Mouse (Mus musculus): Measurements from ENCODE around the gene Plpp3. TPM values are rescaled to one million over a fixed set of nuclear protein-coding genes. Genes with fewer than 3 reads are reported as not detected.

The Plpp3 gene
- polyA plus RNA-seq, 1 experiment: 23.3 TPM

GRCm38 (mm10) chr4:105110684-105111035 lies 46.5 kb upstream of the Plpp3 start:
- no peaks in the 10 kb centered on the region for H3K36me3 ChIP-seq (ENCODE audit: control insufficient read depth, insufficient read depth, low read length)
- peaks cover 12% of the 10 kb centered on the region for H3K4me1 ChIP-seq (replicated peaks; ENCODE audit: control insufficient read depth, insufficient read depth, low read length)
- H3K4me3 ChIP-seq (ENCODE audit: control insufficient read depth, insufficient read depth, low read length): no peak overlapping the region
- TF ChIP-seq POLR2A (IDR thresholded peaks at IDR 0.05; ENCODE audit: control insufficient read depth, extremely low read depth, insufficient read depth, low read length, poor library complexity) (no peak), CTCF (IDR thresholded peaks at IDR 0.05; ENCODE audit: borderline replicate concordance, control insufficient read depth, extremely low read depth, insufficient read depth, low read length, poor library complexity) (no peak)
- no peak overlapping the region for H3K27ac ChIP-seq (ENCODE audit: control insufficient read depth, insufficient read depth, low read length)
- WGBS: 91% methylated on average over 4 of the region's 4 CpGs
- no peak for DNase-seq
- H3K27me3 ChIP-seq (ENCODE audit: control insufficient read depth, insufficient read depth, low read length): peaks cover 17% of the 10 kb centered on the region

- TF ChIP-seq POLR2A (IDR thresholded peaks at IDR 0.05; ENCODE audit: control insufficient read depth, extremely low read depth, insufficient read depth, low read length, poor library complexity): no peak
- TF ChIP-seq CTCF (IDR thresholded peaks at IDR 0.05; ENCODE audit: borderline replicate concordance, control insufficient read depth, extremely low read depth, insufficient read depth, low read length, poor library complexity): no peak
- DNase-seq: no peak
- Histone ChIP-seq H3K4me1 (replicated peaks; ENCODE audit: control insufficient read depth, insufficient read depth, low read length) (peaks cover 12% of the 10 kb centered on the region), H3K27me3 (ENCODE audit: control insufficient read depth, insufficient read depth, low read length) (peaks cover 17% of the 10 kb centered on the region), H3K27ac (ENCODE audit: control insufficient read depth, insufficient read depth, low read length) (no peak overlapping the region), H3K4me3 (ENCODE audit: control insufficient read depth, insufficient read depth, low read length) (no peak overlapping the region), H3K36me3 (ENCODE audit: control insufficient read depth, insufficient read depth, low read length) (no peaks in the 10 kb centered on the region)
- WGBS: 90% methylated on average over 11 of the region's 11 CpGs
Measured at GRCm38 (mm10) chr4:105111770-105112169, 45.4 kb upstream of the Plpp3 start.

- 79% methylated on average over 5 of the region's 5 CpGs for WGBS
- no peak for DNase-seq
- H3K36me3 ChIP-seq (ENCODE audit: control insufficient read depth, insufficient read depth, low read length): no peaks in the 10 kb centered on the region
Measured at GRCm38 (mm10) chr4:105113042-105113441, 44.1 kb upstream of the Plpp3 start.

GRCm38 (mm10) chr4:105113468-105113867 lies 43.7 kb upstream of the Plpp3 start:
- H3K4me1 ChIP-seq (replicated peaks; ENCODE audit: control insufficient read depth, insufficient read depth, low read length): peaks cover 12% of the 10 kb centered on the region
- peaks cover 17% of the 10 kb centered on the region for H3K27me3 ChIP-seq (ENCODE audit: control insufficient read depth, insufficient read depth, low read length)
- H3K4me3 ChIP-seq (ENCODE audit: control insufficient read depth, insufficient read depth, low read length): no peak overlapping the region
- DNase-seq: no peak
- no peak for TF ChIP-seq POLR2A (IDR thresholded peaks at IDR 0.05; ENCODE audit: control insufficient read depth, extremely low read depth, insufficient read depth, low read length, poor library complexity)
- H3K27ac ChIP-seq (ENCODE audit: control insufficient read depth, insufficient read depth, low read length): no peak overlapping the region
- no peaks in the 10 kb centered on the region for H3K36me3 ChIP-seq (ENCODE audit: control insufficient read depth, insufficient read depth, low read length)
- WGBS: 94% methylated on average over 3 of the region's 3 CpGs

More at GRCm38 (mm10) chr4:105113042-105113441, 44.1 kb upstream of the Plpp3 start:
- Histone ChIP-seq H3K27me3 (ENCODE audit: control insufficient read depth, insufficient read depth, low read length) (peaks cover 17% of the 10 kb centered on the region), H3K4me1 (replicated peaks; ENCODE audit: control insufficient read depth, insufficient read depth, low read length) (peaks cover 12% of the 10 kb centered on the region), H3K27ac (ENCODE audit: control insufficient read depth, insufficient read depth, low read length) (no peak overlapping the region), H3K4me3 (ENCODE audit: control insufficient read depth, insufficient read depth, low read length) (no peak overlapping the region)
- TF ChIP-seq POLR2A (IDR thresholded peaks at IDR 0.05; ENCODE audit: control insufficient read depth, extremely low read depth, insufficient read depth, low read length, poor library complexity) (no peak), CTCF (IDR thresholded peaks at IDR 0.05; ENCODE audit: borderline replicate concordance, control insufficient read depth, extremely low read depth, insufficient read depth, low read length, poor library complexity) (no peak)

- H3K4me3 ChIP-seq (ENCODE audit: control insufficient read depth, insufficient read depth, low read length): no peak overlapping the region
- no peaks in the 10 kb centered on the region for H3K27me3 ChIP-seq (ENCODE audit: control insufficient read depth, insufficient read depth, low read length)
- H3K36me3 ChIP-seq (ENCODE audit: control insufficient read depth, insufficient read depth, low read length): no peaks in the 10 kb centered on the region
- no peak for DNase-seq
- H3K4me1 ChIP-seq (replicated peaks; ENCODE audit: control insufficient read depth, insufficient read depth, low read length): no peaks in the 10 kb centered on the region
- H3K27ac ChIP-seq (ENCODE audit: control insufficient read depth, insufficient read depth, low read length): no peak overlapping the region
- WGBS: 94% methylated on average over 6 of the region's 6 CpGs
- TF ChIP-seq POLR2A (IDR thresholded peaks at IDR 0.05; ENCODE audit: control insufficient read depth, extremely low read depth, insufficient read depth, low read length, poor library complexity) (no peak), CTCF (IDR thresholded peaks at IDR 0.05; ENCODE audit: borderline replicate concordance, control insufficient read depth, extremely low read depth, insufficient read depth, low read length, poor library complexity) (no peak)
Measured at GRCm38 (mm10) chr4:105121081-105121480, 36.1 kb upstream of the Plpp3 start.

GRCm38 (mm10) chr4:105122429-105122828 lies 34.7 kb upstream of the Plpp3 start:
- Histone ChIP-seq H3K27me3 (ENCODE audit: control insufficient read depth, insufficient read depth, low read length) (no peaks in the 10 kb centered on the region), H3K4me1 (replicated peaks; ENCODE audit: control insufficient read depth, insufficient read depth, low read length) (no peaks in the 10 kb centered on the region), H3K4me3 (ENCODE audit: control insufficient read depth, insufficient read depth, low read length) (no peak overlapping the region), H3K27ac (ENCODE audit: control insufficient read depth, insufficient read depth, low read length) (no peak overlapping the region), H3K36me3 (ENCODE audit: control insufficient read depth, insufficient read depth, low read length) (no peaks in the 10 kb centered on the region)
- TF ChIP-seq POLR2A (IDR thresholded peaks at IDR 0.05; ENCODE audit: control insufficient read depth, extremely low read depth, insufficient read depth, low read length, poor library complexity) (no peak), CTCF (IDR thresholded peaks at IDR 0.05; ENCODE audit: borderline replicate concordance, control insufficient read depth, extremely low read depth, insufficient read depth, low read length, poor library complexity) (no peak)
- peak; percentile 40 for DNase-seq
- 33% methylated on average over 8 of the region's 8 CpGs for WGBS

- WGBS: 91% methylated on average over 7 of the region's 7 CpGs
- no peak for DNase-seq
- Histone ChIP-seq H3K4me1 (replicated peaks; ENCODE audit: control insufficient read depth, insufficient read depth, low read length) (peaks cover 19% of the 10 kb centered on the region), H3K27me3 (ENCODE audit: control insufficient read depth, insufficient read depth, low read length) (no peaks in the 10 kb centered on the region), H3K36me3 (ENCODE audit: control insufficient read depth, insufficient read depth, low read length) (no peaks in the 10 kb centered on the region), H3K27ac (ENCODE audit: control insufficient read depth, insufficient read depth, low read length) (no peak overlapping the region), H3K4me3 (ENCODE audit: control insufficient read depth, insufficient read depth, low read length) (no peak overlapping the region)
- no peak for TF ChIP-seq POLR2A (IDR thresholded peaks at IDR 0.05; ENCODE audit: control insufficient read depth, extremely low read depth, insufficient read depth, low read length, poor library complexity)
- no peak for TF ChIP-seq CTCF (IDR thresholded peaks at IDR 0.05; ENCODE audit: borderline replicate concordance, control insufficient read depth, extremely low read depth, insufficient read depth, low read length, poor library complexity)
Measured at GRCm38 (mm10) chr4:105129212-105129611, 27.9 kb upstream of the Plpp3 start.

Data from thymus, adult 2 months (tissue).